Mouse (Mus musculus) ES-E14 (cell line): ENCODE measurements around the gene Map3k5.

ENCODE experiments used
- CHD2 ChIP-seq: IDR thresholded peaks from 2 replicates; pipeline ENCODE4 v1.6.1; 2014; ENCODE audit warnings: mild to moderate bottlenecking, low read depth, low read length, inconsistent platforms
- MAFK ChIP-seq: IDR thresholded peaks from 2 replicates; pipeline ENCODE4 v1.6.1; 2014; ENCODE audit warnings: mild to moderate bottlenecking, low read depth, low read length, inconsistent platforms; ENCODE audit not compliant: insufficient read depth
- ZC3H11A ChIP-seq: IDR thresholded peaks from 2 replicates; pipeline ENCODE4 v1.6.1; 2012; ENCODE audit warnings: low read depth, mild to moderate bottlenecking, inconsistent platforms, low read length, borderline replicate concordance
- ZNF384 ChIP-seq: IDR thresholded peaks from 2 replicates; pipeline ENCODE4 v1.6.1; 2012; ENCODE audit warnings: low read depth, low read length, inconsistent platforms

GRCm38 (mm10) chr10:19924256-19924655 lies 10.0 kb upstream of the Map3k5 start:
- TF ChIP-seq ZNF384 (no peak), ZC3H11A (no peak), MAFK (no peak), CHD2 (no peak)
